Mouse (Mus musculus): ENCODE data around the gene Fastk.

- TF ChIP-seq CTCF (IDR thresholded peaks at IDR 0.05; ENCODE audit: low read depth) (no peak), EP300 (IDR thresholded peaks at IDR 0.05; ENCODE audit: low read depth) (no peak)
Observed at GRCm38 (mm10) chr5:24492546-24493285, 47.6 kb upstream of the Fastk start.
